Mouse (Mus musculus) brain, adult 2 months (tissue): ENCODE measurements at regions not wholly inside any gene's neighbourhood (a gene's known extent, or its start where the extent isn't known, plus 50 kb on each side); places are given as distances from the start of the nearest gene placed in this dataset.

Experiments used
- DNase-seq: peaks from one replicate; pipeline ENCODE4 v3.0.0; 2011; ENCODE audit warnings: low read depth, low spot score

DNA sequence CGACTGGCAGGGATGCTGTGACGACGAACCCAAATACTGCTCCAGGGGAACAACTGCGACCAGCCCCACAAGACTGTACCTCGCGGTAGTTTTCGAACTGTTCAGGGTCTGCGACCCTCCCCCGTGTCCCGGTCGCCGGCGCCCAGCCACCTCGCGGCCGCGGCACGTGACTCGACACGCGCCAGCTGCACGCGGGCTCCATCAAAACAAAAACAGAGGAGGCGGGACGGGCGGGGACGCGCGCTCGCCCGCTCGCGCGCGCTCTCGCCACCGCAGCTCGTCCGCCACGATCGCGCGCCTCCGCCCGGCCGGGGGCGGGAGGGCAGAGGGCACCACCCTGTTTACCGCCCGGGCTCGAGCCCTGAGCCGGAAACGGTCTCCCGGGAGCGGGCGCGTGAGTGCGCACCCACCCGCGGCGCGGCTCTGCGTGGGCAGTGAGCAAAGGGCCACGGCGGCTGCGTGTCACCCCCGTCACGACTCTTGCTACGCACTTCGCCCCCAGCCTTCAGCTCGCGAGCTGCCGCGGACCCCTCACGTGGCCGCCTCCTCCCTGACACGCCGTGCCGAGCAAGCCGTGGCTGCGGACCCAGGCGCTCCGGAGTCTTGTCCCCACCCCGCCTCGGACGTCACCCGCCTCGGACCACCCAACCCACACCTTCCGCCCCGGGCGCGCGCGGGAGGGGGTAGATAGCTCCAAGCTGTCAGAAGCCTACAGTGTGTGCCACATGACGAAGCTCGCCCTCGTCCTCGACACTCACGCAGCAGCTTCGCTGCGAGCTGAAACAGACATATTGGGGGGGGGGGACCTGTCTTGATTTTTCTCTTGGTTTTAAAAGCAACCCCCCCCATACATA is 182.1 kb upstream of the Mkln1 start:
- DNase-seq = peak; percentile 97

DNA sequence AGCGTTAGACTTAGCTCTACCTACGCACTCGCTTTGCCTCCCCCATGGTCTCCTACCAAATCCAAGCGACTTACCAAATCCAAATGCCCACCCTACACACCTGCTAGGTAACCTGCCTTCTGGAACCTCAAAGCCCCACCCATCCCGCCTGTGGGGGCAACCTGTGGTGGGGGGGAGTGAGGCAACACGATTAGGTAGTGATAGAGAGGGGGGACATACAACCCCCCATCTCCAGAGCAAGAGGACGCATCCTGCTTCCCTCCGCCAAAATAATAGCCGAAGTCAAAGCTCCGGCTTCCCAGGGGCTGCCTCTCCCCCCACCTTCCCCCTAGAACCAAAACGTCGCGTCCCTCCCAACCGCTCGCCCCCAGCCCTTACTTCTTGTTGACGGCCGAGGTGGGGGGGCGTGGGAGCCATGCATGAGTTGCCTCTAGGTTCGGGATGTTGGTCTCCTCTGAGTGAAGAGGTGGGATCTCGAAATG is 181.4 kb upstream of the Mkln1 start:
- no peak for DNase-seq

DNA sequence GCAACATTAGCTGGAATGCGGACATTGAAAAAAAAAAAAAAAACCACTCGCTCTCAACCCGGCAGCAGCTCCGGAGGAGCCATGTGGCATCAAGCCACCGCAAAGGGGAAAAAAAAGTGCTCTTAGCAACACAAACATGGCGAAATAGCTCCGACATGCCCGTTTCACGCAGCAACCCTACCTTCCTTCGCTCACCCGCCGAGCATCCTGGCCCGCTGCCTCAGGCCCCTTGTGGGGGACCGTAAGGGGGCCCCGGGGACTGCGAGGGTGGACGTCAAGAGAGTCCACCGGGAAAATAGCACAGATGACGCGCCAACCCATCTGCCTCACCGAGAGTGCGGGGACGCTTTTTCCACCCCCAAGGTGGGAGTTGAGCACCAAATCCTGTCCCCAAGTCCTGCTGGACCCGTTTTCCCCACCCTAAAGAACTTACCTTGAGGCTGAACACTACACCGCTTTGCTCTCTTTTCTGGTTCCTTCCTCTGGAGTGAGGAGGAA is 180.8 kb upstream of the Mkln1 start:
- DNase-seq = peak; percentile 86

DNA sequence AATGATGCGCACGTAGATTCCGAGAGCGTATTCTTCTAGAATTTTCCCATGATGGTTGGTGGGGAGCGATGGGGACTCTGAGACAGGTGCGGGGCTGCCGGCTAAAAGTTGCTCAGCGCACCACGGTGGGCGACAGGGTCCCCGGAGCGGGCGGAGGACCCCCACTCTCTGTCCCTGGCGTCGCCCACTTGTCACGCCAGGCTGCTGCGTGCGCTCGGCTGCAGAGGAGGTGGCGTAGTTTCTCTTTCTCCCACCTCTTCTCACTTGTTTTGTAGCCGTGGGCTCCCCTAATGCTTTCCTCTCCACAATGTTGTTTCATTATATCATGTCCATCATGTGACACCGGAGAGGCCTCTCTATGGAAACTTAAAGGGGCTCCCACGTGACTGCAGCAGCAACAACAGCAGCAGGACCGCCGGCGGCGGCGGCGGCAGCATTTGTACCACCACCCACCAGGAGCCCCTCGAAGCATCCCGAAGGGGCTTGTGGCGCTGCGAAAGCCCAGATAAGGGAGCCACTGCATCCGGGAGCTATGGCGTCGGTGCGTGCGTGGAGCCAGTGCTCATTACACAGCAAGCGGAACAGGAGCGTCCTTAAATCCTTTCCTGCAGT is 180.3 kb upstream of the Mkln1 start:
- peak; percentile 92 for DNase-seq

DNA sequence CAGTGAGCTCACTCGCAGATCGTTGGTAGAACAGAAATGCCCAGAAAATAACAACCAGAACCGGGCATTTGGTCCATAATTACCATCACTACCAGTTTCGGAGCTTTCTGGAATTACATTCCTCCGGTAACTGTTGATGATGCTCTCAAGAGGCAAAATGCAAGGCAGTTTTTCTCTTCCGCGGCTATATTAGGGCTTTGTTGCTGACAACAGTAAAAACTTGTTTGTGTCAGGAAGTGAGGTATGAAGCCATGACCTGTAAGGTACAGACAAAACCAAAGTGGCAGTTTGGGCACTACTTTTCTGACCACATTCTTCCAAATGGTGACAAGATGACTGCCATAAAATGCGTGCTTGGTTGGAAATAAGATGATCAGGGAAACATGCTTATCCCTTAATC is 179.7 kb upstream of the Mkln1 start:
- DNase-seq = no peak

DNA sequence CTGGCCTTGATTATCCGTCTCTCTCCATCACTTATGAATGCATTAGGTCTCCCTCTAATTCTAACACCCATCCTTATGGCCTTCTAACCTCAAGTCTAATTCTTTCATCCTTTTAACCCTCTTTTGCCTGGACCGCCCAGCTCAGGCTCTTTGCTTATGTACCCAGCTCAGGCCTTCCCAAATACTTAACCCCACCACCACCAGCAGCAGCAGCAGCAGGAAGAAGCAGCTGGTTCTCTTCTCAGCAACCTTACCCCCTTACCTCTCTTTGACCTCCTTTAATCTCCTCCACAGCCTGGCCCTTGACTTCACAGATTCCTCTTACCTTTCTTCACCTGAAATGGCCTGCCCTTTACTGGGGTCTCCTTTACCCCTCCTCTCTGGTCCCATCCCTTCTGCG is 178.8 kb upstream of the Mkln1 start:
- DNase-seq = peak; percentile 61

DNA sequence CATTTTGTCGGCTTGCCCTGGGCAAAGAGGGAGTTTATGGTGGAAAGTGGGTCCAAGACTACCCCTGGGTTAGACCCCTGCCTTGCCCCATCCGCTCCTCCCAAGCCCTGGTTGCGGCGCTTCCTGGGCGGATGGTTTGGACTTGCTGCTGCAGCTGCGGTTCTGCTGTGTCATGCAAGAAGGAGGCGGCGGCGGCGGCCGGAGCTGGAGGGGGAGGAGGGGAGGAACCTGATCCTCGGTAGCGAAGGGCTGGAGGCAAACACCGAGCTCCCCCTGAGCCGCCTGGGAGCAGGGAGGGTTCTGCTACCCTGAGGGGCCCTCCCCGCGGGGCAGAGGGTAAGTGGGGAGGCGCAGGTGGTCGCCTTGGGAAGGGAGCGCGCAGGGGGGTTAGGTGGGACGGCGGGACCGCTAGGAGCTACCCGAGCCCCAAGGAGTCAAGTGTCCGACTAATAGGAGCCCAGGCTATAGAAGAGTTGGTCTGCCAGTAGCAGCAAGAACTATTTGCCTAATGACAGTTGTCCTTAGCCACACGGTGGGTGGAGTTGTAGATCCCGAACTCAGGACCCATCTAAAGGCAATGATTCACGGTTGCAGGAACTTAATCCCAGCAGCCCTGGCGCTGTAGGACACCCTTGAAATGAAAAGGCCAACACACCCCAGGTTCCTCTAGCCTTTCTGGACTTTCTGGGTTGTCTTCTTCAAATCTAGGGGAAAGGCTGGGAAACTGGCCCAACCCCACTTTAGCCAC is 178.2 kb upstream of the Mkln1 start:
- DNase-seq = peak; percentile 89

DNA sequence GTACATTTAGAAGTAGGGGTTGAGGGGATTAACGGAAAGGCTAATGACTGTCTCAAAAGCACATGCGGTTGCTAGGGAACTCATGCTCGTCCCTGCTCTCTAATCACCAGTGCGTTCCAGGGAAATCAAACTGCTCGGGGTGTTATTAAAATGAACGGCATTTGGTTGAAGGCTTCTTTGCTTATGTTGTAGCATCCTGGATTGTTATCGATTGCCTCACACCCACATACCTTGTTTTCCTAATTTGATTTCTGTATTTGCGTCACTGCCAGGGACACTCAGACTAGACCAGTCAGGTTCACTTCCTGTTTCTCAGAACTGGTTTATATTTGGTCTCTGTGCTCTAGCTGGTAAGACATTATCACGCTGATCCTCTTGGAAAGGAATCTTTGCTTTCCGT is 177.0 kb upstream of the Mkln1 start:
- peak; percentile 69 for DNase-seq

DNA sequence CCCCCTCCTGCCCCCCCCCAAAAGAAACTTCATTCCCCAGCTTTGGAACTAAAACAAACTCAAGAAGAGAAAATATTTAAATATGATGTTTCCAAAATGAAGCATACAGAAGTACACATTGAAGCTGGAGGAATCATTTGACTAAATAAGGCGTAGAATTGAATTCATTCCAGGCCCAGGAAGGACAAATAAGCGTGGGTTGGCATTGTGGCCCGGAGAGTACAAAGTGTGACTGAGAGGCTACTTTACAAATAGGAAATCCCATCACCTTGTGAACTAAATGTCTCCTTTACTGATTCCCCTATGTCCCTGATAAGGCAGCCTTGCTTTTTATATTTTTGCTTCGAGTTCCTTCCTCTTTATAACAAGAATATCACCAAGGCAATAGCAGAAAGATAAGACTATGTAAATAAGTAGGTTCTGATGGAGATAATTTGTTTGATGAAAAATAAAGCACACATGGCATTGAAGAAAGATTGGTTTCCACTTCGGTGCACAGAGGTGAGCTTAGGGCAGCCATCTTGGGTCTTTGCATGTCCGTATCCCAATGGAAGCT is 176.4 kb upstream of the Mkln1 start:
- DNase-seq = no peak

DNA sequence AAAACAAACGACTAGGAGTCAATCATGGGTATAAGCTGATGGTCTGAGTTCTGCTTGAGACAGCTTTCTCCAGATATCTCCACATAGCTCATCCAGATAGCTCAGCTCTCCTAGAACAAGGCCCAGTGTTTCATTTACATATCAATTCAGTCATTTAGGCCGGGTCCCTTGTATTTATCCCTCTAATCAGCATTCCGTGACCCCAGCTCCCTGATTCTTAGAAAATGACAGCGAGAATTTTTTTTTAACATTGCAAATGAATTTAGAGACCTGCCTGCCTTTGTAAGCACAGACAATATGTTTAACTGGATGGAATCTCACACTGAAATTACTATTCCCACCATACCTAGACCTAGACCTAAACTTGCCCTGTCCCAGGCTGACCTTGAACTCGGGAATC is 171.1 kb upstream of the Mkln1 start:
- DNase-seq = no peak

DNA sequence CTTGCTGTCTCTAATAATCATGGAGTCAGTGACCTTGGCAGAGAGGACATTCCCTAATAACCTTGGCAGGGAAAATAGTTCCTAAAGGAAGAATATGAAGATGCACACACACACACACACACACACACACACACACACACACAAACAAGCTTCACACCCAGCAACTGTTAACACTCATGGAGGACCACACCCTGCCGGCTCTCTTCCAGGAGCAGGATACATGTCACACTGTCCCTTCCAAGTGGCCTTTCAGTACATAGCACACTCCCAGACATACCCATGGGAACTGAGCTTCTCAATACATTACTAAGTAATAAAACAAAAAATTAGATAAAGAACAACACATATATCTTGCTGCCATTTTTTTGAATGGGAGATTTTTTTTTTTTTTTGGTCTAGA is 170.5 kb upstream of the Mkln1 start:
- DNase-seq = no peak

DNA sequence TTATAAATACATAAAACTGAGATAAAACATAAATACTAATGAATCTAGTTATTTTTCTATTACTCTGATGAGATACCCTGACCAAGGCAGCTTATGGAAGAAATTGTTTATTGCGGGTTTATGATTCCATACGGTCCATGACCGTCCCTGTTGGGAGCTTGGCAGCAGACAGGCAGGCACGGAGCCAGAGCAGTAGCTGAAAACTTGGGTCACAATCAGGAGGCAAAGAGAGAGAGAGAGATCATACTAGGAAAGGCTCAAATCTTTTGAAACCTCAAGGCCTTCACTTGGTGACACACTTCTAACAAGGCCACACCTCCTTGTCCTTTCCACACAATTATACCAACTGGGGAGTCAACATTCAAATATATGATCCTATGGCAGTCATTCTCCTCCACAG is 166.7 kb upstream of the Mkln1 start:
- DNase-seq = peak; percentile 47

DNA sequence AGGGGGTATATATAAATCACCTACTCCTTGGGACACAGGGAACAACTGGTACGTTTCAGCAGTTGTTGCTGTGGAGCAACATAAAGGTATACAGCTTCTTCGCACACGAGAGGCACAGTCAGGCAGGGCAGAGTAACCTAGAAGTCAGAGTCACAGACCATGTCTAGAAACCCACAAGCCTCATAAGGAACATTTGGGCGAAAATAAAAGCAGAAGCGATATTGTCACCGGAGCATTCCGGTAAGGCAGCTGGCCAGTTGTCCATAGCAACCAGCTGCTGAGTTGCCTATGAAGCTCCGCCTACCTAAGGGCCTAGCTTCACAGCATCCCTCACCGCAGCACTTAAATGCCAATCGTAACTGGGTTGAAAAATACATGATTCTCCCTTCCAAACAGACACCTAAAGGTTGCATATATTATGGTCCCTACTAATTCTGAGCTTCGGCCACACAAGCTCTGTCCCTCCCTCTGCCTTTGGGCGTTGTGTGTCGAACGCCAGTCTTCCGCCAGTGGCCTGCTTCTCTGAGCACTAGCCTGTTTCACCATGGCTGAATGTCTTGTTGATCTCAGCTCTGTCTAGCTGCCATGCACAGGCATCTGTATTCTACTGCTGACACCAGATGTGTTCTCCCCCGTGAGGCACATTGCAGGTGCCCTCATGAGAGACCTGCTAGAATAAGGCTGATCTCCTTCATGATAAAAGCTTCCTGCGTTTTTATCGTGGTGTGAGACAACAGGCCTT is 165.1 kb upstream of the Mkln1 start:
- DNase-seq = peak; percentile 68

DNA sequence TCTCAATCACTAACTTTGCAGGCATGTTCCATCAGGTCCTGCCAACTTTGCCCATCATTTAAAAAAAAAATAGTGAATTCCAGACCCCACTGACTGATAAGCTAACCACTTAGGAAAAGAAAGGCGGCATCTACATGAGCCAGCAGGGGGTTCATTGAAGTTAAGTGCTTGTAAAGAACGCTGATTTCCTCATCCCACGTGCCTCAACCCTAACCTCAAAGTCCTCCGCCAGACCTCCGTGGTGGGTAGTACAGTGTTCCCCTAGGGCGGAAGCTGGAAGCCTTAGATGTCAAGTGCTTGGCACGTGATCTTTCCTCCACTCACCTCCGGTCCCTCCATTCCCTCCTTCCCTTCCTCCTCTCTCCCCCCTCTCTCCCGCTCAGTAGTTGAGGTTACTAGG is 158.5 kb upstream of the Mkln1 start:
- no peak for DNase-seq

DNA sequence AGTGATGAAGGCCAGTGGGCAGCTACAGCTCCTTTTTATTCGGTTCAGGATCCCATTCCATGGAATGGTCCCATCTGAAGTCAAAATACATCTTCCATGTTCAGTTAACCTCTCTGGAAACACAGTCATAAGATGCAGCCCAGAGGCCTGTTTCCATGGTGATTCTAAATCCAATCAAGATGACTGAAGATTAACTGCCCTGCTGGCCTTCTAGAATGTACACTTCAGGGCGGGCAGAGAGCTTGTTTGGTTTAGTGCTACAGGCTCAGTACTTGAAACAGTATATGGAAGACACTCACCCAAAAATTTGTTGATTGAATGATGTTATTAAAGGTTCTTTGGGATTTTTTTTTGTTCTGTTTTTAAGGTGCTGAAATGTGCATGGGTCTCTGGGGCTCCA is 148.0 kb upstream of the Mkln1 start:
- no peak for DNase-seq

DNA sequence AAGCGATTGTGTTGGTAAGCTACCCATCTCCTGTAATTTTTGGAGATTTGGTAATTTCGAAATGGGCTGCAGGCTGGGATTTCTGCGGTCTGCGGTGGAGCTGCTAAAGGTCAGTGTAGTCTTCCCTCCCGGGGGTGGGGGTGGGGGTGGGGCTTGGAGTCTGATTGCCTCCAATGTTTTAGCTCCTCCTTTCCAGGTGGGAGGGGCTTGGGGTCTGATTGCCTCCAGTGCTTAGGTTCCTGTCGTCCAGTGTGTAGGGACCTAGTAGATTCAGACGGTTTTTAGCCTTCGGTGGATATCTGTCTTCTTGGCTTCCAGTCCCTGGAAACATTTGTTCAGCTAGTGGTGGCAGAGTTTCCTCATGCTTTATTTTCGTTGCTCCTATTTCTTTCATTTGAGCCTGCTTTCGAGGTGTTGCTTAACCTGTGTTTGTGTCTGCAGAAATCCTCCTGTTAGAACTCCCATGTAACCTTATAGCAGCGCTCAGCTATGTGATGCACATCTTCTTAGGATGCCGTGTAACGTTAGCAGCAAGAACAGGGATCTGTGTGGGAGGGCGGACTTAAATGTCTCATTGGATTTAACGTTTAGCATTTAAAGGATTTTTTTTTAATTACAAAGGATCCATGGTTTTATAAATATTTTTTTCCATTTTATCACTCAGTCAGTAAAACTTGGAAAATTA is 145.1 kb upstream of the Mkln1 start:
- DNase-seq = peak; percentile 64

DNA sequence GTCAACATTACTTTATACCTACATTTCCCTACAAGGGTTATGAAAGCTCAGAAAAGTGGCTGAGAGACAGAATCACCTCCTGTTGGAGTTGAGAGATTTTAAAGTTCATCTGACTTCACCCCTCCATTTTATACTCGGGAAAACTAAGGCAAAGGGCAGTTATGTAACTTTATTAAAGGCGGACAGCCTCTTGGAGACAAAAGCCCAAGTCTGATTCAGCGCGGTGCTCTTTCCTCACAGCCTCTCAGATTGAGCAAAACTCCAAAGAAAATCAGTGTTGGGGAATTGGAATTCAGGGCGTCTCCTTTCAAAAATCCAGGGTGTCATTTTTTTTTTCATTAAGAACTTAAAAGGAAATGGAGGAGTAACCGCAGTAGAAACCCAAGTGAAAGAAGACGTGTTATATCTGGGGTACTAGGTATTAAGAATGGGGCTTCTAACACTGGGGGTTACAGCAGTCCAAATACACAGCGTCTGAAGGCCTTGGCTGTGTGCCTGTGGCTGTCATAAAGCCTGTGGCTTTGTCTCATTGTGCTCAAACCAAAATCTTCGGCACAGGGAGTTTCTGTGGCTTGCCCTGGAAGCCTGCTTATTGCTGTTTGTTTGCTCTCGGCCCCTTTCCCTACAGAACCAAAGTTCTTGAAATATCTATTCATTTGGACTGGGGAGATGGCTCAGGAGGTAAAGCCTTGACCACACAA is 137.7 kb upstream of the Mkln1 start:
- DNase-seq = no peak

DNA sequence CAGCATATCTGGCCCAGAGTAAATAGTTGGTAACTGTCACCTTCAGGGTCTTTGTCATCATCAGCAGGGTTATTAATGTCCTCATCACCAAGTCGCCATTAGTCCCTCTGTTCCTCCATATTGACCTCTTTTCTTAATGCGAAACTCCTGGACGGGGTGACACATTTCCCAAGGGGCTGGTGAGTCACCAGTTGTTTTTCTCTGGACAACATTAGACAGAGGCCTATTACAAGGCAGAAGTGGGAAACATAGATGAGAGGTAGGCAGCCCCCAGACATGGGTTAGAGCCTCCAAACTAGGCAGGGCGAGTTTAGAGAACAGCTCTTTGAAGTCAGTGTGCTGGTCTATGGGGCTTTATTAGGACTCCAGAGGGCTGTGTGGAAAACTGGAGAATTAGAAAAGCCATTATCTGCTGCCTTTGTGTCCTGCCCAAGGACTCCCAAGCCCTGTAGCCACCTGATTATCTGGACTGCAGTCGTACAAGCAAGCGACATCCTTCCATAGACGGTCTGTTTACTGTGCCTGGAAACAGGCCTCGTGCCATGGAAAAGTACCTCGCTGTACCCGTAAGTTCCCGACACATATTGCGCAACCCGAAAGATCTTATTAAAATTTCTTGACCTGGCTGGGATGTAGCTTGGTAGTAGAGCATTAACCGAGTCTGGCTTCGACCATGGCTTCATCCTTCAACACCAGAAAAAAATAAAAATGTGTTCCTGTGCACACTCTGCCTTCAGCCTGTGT is 136.6 kb upstream of the Mkln1 start:
- no peak for DNase-seq

DNA sequence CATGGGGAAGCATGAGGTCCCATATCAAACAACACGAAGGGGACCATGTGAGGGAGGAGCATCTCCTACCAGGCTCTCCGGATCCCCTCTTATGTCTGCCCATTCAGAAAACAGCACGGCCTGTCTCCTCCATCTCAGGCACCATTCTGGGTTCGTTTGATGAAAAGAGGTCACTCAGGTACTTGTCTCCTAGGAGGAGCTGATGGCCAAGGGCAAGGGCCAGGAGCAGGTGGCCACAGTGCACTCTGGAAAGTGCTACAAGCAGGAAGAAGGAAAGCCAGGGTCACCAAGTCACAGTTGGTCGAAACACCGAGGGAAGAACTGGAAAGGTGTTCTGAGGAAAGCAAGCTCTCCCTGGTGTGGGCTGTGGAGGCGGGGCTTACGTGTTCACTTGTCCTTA is 135.9 kb upstream of the Mkln1 start:
- no peak for DNase-seq
